Mouse (Mus musculus): ENCODE data around the gene Zfp36l1.

GRCm38 (mm10) chr12:80112071-80112660 lies 647 bp downstream of the Zfp36l1 start:
- TF ChIP-seq CTCF (IDR thresholded peaks at IDR 0.05; ENCODE audit: control insufficient read depth, insufficient read depth, insufficient read length): no peak
- TF ChIP-seq MYOD1 (IDR thresholded peaks at IDR 0.05; ENCODE audit: control insufficient read depth, insufficient read length, low read depth): no peak
- no peak for TF ChIP-seq CEBPB (IDR thresholded peaks at IDR 0.05; ENCODE audit: low read depth)
- no peak for TF ChIP-seq USF1 (IDR thresholded peaks at IDR 0.05; ENCODE audit: low read depth)
- no peak for TF ChIP-seq MAX (IDR thresholded peaks at IDR 0.05)
- no peak for TF ChIP-seq MYOG (IDR thresholded peaks at IDR 0.05; ENCODE audit: control insufficient read depth, extremely low read depth, insufficient read length)
- TF ChIP-seq FOSL1 (IDR thresholded peaks at IDR 0.05; ENCODE audit: insufficient read depth, low read length, poor library complexity, severe bottlenecking): no peak
